Mouse (Mus musculus): ENCODE measurements around the gene Ryr2.
"Not testable (repeated sequence)": the region's sequence is repeated elsewhere in the genome, so short reads cannot be mapped to it uniquely, and the experiment has no call there.

The Ryr2 gene

DNA sequence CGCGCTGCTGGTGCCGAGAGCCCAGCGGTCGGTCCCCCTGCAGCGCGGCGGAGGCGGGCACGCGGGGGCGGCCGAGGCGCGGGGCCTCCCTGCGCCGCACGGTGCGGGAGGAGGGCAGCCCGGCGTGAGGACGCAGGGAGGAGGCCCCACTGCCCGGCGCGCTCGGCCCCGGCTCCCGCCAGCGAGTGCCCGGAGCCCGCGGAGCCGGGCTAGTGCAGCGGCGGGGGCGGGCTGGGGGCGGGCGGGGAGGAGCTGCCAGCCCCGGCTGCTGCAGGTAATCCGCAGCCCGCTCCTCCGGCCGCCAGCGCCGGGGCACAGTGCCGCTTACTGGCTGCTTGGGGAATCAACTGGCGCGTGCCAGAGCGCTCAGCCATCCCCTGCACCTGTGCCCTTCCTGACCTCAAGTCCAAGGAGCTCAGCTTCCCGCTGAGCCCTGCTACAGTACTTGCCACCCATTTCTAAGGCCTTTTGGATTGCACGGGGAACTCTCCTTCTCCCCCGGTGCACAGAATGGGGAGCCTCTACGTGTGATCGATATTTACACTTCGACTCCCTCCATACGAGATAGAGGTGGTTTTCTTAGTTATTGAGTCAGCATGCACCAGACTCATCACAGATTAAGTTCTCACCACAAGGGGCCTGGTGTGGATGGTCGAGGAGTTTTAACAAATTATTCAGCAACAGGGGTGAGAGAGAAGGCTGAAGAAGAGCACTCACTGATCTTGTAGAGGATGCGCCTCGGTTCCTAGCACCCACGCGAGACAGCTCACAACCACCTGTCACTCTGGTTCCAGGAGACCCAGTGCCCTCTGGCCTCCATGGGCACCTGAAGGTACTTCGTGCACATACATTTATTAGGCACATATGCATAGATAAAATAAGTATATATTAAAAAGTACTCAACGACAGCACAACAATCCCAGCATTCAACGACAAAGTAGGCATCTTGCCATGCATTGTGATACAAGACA lies at the start of gene Ryr2:
TSS of gene Ryr2 (minus strand) at position 284 of the 971 bp plus-strand sequence.
- DNase-seq (ENCODE audit: low read depth), result no peak

DNA sequence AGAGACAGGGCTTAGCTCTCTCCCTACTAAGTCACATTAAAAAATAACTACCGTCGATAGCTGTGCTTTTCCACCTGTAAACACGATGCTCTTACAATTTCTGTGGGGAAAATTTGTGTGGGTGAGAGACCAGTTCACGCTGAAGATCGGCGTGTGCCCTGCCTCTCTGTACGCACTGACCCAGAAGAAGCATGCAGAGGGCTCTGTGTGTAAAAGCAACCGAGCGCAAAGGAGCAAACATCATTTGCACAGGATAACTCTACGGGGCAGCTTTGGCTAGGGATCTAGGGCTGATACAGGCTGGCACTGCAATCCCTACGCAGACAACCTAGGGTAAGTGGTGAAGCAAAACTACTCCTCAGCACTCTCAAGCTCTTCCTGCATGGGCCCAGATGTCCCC lies 47.2 kb upstream of the Ryr2 start:
- no peak for DNase-seq (ENCODE audit: low read depth)

DNA sequence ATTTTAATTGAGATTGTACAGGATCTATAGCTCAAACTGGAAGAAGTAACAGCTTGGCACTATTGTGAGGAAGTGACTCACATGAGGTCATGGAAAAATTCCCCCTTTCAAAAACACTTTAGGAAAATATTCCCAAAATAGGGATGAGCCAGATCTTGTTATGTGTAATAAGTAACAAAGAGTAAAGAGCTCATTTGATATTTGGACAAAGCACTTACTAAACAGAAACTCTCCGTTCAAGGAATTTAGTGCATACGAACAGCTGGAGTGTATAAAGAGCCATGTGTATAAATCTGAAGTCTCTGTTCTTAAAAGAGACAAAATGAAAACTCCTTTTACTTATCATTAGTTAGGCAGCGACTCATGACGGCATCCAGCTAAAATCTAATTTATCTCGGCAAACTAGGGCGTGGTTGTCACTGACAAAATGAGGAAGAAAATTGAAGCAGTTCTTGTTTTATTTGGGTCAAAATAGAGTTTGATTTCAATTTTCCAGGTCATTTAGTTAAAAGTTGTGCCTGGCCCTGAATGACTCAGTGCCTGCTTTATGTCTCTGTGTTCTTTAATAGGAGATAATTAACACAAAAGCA lies 40.3 kb upstream of the Ryr2 start:
- DNase-seq (ENCODE audit: low read depth), result peak; percentile 4

DNA sequence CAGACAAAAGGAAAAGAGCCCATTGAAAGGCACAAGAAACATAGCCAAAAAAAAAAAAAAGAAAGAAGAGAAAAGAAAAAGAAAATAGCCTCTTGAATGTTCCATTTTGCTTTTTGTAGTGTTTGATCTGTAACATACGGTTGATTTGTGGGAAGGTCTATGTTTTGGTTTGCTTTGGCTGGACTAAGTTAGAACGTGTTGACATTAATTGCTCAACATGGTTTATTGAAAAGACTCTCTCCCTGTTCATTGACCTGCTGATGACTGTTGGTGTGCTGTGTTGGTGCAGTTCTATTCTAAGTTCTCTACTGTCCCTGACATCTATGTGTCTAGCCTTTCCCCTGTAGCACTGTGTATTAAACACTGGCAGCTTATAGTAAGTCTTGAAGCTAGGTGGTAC lies 39.7 kb upstream of the Ryr2 start:
- no peak for DNase-seq (ENCODE audit: low read depth)

DNA sequence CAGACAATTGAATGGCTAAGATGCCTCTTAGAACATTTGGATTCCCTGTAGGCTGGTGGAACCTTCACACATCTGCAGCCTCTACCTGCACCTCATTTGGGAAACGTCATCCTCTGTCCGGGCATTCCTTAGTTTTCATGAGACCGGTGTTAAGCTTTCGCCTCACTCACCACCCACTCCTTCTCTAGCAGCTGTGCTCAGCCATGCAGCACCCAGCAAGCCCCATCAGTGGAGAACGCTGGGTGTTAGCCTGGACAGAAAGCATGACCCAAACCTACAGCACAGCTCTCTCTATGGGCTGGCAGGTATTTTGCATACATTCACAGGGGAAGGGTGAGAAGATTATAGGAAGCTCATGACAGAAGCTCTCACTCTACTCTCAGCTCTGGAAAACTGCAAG lies 36.6 kb upstream of the Ryr2 start:
- no peak for DNase-seq (ENCODE audit: low read depth)

DNA sequence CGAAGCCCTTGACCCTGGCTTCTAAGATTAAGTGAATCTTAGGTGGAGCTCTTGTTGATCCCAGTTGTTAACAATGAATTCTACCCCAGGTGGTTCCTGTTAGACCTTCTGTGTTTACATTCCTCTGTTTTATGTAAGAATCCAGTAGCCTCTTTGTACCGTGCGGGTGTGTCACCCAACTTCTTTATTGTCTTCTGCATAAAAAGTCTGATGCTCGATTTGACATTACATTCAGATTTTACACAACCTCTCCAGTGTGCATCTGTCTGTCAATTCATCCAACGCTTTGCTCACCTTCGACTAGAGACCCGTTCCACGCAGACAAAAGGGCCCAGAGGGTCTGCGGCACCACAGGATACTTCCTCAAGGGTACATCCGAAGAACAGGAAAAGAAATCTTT lies 29.7 kb upstream of the Ryr2 start:
- not testable (repeated sequence) for DNase-seq (ENCODE audit: low read depth)

DNA sequence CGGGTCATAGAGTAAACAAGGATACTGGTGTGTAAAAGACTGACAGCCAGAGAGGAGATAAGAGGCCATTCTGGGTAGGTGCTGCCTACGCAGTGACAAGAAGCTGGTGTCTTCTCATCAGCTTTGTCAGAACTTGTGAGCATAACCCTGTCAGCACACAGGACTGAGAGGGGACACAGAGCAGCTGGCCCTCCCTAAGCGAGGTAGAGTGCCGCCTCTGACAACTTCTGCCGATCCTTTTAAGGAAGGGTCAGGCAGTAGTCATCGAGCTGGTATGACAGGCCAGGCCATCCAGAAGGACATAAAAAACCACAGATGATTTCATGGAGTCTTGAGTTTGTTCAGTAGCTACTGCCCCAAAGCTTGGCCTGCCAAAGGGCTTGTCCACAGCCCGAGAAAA lies 26.8 kb upstream of the Ryr2 start:
- DNase-seq (ENCODE audit: low read depth), result no peak

DNA sequence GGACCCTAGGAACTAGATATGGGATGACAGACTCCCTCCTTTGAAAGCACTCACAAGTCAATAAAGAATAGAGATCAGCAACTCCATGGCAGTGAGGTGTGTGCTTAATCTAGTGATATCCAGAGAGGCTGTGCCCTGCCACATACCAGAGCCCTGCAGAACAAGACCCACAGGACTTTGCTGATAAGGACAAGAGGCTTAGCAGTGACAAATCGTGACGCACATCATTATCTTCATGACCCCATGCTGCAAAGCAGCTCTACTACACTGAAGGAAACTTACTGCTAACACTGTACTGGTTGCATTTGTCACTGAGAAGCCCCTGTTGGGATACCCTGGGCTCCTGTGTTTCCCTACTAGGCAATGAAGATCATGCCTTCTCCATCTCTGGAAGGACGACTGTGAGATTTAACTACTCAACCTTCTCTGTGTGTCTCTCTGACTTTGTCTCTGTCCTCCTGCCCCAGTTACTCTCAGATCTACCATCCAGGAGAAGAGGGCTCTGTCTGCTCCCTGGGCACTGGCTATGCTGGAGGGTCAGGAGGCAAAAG lies 25.5 kb upstream of the Ryr2 start:
- DNase-seq (ENCODE audit: low read depth), result no peak

DNA sequence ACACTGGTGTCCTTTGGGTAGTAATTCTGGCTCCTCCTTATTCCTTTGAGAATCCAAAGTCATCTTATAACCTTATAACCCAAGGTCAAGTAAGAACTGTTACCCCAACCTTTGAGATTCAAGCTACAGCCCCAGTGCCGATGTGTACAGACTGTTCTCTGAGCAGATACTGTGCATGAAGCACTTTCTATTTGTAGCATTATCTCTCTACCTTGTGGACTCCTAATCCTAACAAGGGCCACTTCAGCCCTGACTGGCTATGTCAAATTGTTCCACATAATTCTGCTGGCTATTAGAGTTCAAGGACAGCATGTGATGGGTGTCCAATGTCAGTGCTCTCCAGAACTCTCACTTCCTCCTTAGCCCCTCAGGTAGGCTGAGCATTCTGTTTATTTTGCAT lies 22.4 kb upstream of the Ryr2 start:
- no peak for DNase-seq (ENCODE audit: low read depth)

DNA sequence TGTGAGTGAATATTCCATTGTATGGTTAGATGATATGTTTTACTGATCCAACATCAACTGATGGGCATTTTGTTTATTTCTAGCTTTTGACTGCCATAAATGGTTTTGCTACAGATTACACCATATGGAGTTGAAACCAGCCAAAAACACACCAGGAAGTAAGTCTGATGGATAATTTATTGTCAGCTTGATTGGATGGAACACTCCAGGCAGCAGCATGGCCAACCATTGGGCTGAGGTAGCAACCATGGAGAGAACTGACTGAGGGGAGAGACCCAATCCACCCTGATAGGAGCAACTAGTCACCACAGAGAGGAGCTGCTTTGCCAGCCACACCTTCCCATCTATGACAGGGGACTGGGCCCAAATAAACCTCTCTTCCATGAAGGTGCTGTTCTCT lies 19.4 kb upstream of the Ryr2 start:
- no peak for DNase-seq (ENCODE audit: low read depth)

DNA sequence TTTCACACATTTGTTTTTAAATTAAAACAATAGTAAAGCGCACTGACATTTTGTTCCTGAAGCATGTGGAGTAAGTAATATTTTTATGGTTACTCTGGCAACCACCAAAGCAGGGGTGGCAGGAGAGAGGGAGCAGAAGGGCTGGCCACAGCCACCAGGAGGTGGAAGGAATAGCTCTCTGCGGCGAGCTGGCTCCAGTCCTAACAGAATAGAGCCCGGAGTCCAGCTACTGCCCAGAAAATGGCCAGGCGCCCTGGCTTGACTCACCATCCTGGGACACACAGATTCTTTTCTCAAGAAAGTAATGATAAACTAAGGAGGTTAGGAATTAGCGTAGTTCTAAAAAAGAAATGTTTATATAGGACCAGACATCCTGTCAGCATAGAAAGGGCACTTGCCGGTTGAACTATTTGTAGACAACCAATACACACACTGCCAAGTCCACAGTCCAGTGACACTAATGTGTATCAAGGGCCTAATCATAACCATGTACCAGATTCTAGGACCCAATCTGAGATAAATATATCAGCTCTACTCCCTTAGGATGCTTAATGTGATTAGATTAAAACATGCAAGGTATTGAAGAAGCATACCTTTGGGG lies 18.3 kb upstream of the Ryr2 start:
- peak; percentile 45 for DNase-seq (ENCODE audit: low read depth)

DNA sequence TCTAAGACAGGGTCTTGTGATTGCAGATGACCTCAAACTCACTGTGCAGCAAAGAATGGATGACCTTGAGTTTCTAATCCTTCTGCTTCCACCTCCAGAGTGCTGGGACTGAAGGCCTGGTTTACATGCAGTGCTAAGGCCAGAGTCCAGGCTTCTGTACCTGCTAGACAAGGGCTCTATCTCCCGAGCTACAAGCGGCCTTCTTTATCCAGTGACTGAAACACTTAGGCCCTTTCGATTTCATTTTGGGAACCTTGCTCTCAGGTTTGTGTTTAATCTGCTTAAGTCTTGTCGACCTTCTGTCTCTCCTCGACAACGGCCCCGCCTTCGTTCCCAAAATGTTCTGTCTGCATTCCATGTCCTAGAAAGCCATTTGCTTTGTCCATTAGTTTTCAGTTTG lies 8.8 kb upstream of the Ryr2 start:
- DNase-seq (ENCODE audit: low read depth), result no peak

DNA sequence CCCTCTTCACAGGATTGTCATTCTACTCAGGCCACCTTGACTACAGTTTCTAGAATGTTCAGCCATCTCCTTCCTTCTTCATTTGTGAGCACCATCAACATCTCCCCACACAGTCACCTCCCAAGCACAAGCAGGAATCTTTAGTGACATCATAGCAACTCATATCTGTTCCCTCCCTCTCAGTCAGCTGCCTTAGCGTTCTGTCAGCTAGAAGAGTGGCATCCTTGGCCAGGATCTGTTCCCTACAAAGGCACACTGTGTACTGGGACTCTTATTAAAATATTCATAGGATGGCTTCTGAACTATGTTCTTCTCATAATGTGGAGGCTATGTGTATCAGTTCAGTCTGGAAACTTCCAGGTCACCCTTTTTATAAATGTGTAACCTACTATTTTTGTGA lies 8.1 kb upstream of the Ryr2 start:
- no peak for DNase-seq (ENCODE audit: low read depth)

DNA sequence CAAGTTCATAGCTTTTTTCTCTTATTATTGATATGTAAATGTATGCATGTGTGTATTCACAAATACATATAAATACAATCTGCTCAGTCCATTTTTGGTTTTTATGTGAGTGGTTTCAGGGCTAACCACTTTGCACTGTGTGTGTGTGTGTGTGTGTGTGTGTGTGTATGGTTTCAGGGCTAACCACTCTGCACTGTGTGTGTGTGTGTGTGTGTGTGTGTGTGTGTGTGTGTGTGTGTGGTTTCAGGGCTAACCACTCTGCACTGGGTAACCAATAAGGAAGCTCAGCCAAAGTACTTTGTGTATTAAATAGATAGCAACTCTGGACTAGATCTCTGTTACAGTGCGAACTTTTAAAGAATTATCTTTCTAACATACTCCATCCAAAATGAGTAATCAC lies 2.2 kb upstream of the Ryr2 start:
- no peak for DNase-seq (ENCODE audit: low read depth)

DNA sequence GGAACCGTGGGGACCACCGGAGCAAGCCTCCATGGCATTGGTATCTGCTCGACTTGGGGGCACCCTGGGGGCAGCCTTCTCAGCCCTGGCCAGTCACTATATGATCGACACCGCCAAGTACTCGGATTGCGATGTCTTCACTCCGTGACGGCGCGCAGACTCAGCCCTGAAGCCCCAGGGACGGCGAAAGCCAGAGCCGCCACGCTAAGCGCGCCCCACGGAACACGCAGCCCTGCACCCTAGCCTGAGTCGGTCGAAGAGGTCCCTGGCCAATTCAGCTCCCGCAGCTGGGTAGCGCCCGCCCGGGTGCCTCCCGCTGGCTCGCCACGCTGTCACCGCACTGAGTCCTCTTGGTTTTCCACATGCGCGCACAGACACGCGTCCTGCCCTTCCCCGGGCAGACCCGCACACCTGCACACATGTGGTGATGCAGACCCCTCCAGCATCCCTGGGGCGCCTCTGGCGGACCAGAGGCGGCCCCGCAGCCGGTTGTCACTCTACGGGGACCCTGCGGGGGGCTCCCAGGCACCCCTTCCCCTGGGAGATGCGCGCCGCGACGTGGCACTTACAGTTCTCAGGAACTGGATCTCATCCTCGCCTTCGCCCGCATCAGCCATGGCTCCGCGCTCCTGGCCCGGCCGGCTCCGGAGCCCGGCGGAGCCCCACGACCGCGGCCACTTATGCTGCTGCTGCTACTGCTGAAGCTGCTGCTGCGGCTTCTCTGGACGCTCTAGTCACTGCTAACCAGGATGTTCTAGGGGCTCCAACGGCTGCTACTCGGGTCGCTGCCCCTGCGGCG lies 716 bp downstream of the Ryr2 start:
- DNase-seq (ENCODE audit: low read depth), result no peak

DNA sequence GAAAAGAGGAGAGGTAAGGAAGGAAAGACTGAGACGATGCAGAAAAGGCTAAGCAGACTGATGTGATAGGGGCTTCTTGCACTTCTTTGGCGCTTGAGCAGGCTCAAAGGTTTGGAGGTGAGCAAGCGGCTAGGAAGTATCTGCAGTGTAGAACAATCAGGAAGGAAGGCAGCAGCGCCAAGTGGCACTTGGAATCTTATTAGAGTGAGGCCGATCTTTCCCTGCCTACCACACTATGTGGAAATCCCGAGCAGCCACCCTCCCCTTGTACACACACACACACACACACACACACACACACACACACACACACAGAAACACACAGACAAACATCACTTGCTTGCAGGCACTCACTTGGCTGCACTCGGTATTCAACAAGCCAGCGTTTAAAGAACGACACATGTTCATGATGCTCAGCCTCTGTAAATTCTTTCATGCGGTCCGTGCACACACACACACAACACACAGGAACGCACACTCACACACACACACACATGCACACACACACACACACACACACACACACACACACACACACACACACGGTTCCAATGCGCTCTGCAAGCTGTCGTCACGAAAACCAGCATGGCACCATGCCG lies 1.4 kb downstream of the Ryr2 start:
- DNase-seq (ENCODE audit: low read depth), result no peak

DNA sequence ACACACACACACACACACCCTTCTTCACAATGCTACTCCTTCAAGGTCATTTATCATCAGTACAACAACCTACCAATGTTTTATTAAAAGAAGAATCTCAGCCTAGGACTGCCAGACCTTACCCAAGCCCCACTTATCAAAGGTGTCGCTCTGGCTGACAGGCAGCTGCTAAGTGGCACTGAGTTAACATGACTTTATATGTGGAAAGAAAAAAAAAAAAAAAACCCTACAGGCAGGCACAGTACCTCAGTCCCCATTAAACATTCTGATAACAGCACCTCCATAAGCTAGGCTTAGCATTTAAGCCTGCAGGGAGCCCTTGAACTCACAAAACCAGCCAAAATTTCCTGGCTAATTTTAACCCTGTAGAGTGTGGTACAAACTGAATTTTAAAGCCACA lies 2.4 kb downstream of the Ryr2 start:
- DNase-seq (ENCODE audit: low read depth), result no peak

DNA sequence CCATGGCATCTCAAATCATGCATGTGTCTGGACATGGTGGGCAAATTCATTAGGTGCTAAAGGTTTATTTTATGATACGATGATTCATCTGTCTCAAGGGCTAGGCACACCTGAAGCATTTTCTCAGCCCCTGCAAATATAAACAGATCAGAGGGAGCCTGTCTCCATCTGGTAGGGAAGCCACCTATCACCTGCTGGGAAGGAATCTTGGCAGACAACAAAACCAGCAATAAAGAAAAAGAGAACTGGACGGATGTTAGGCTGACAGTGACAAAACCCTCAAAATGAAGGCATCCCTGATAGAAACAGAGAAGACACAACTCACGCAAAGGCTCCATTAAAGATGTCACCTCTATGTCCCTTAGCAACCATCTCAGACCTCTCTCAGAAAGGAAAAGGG lies 3.7 kb downstream of the Ryr2 start:
- DNase-seq (ENCODE audit: low read depth), result no peak

DNA sequence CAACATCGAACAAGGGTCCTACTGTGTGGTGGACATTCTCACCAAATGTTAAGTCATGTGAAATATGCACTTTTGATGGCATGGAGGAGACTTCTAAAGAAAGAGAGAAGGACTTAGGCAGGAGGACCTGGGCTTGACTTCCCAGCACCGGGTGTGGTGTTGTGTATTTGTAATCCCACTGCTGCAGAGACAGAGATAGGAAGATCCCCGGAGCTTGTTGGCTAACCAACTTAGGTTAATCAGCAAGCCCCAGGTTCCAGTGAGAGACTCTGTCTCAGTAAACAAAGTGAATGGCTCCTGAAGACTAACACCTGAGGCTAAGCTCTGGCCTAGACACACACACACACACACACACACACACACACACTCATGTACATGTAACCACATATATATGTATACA lies 7.3 kb downstream of the Ryr2 start:
- DNase-seq (ENCODE audit: low read depth), result no peak

DNA sequence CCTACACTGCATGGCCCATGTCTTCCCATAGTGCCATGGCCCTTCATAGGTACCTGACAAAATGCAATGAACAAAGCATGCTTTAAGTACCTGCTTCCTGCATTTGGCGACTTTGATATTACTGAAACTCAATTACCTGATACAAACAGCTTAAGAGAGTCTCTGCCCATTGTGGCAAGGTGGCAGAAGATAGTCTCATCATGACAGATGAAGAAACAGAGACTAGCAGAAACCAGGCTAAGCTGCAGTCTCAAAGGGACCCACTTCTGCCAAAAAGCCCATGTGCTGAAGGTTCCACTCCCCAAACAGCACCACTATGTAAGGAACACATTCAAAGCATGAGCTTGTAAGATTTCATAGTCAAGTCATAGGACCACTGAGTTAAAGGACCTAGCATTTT lies 7.8 kb downstream of the Ryr2 start:
- DNase-seq (ENCODE audit: low read depth), result no peak

DNA sequence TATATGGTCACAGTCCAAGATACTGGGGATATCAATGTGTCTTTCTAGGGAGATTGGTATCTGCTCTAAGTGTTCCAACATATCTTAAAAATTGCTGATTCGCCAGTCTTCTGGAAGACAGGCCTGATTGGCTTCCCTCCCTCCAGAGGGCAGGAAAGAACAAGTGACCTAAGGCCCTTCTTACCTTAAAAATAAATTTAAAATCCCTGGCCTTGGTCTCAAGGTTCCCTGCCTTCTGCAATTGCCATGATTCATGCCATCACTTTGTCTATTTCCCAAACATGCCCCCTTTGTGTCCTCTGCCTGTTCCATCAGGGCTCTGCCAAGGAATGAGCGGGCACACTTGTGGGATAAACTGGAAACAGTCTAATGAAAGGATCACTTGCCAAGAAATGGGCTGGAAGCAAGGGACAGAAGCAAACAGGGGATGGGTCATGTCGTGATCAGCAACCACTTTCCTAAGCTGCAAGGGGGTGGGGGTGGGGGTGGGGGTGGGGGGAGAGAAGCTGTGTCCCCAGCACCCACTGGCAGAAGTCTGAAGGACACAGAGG lies 10.3 kb downstream of the Ryr2 start:
- no peak for DNase-seq (ENCODE audit: low read depth)
